Mouse (Mus musculus) MEL-GATA-1-ER (cell line): ENCODE results near the gene Gm49337.

Source experiments
- DNase-seq: peaks from one replicate; pipeline ENCODE4 v3.0.0-alpha.2; 2012; ENCODE audit warnings: low read depth; ENCODE audit errors: extremely low read depth

Gm49337 gene

GRCm38 (mm10) chr4:116173072-116173471 lies at the start of gene Gm49337, which contains the start of gene 1700042G07Rik:
Gm49337 (plus strand) TSS chr4:116173384.
1700042G07Rik (plus strand) TSS chr4:116173372.
- no peak for DNase-seq

- peak; percentile 96 for DNase-seq
Observed at GRCm38 (mm10) chr4:116123602-116124519, 49.3 kb upstream of the Gm49337 start, which contains the start of the genes Rad54l and Pomgnt1. Rad54l (minus strand) TSS chr4:116123690. Pomgnt1 (plus strand) TSS chr4:116123840.

- DNase-seq, result no peak
Observed at GRCm38 (mm10) chr4:116125803-116126386, 47.3 kb upstream of the Gm49337 start.

GRCm38 (mm10) chr4:116127956-116128355 lies 45.2 kb upstream of the Gm49337 start:
- DNase-seq, result no peak

- no peak for DNase-seq
Observed at GRCm38 (mm10) chr4:116133126-116133525, 40.1 kb upstream of the Gm49337 start.

GRCm38 (mm10) chr4:116134990-116135389 lies 38.2 kb upstream of the Gm49337 start:
- DNase-seq, result no peak

- no peak for DNase-seq
Observed at GRCm38 (mm10) chr4:116137421-116137996, 35.7 kb upstream of the Gm49337 start.

- no peak for DNase-seq
Observed at GRCm38 (mm10) chr4:116140801-116141574, 32.2 kb upstream of the Gm49337 start.

GRCm38 (mm10) chr4:116141736-116142135 lies 31.4 kb upstream of the Gm49337 start:
- no peak for DNase-seq

- DNase-seq, result no peak
Observed at GRCm38 (mm10) chr4:116142269-116142668, 30.9 kb upstream of the Gm49337 start.

GRCm38 (mm10) chr4:116143317-116143811 lies 29.8 kb upstream of the Gm49337 start:
- no peak for DNase-seq

GRCm38 (mm10) chr4:116143891-116144717 lies 29.1 kb upstream of the Gm49337 start:
- DNase-seq, result no peak

- DNase-seq, result no peak
Observed at GRCm38 (mm10) chr4:116149812-116150155, 23.4 kb upstream of the Gm49337 start.

GRCm38 (mm10) chr4:116150156-116150861 lies 22.9 kb upstream of the Gm49337 start:
- no peak for DNase-seq

- no peak for DNase-seq
Observed at GRCm38 (mm10) chr4:116150862-116151221, 22.3 kb upstream of the Gm49337 start.

GRCm38 (mm10) chr4:116151238-116151637 lies 21.9 kb upstream of the Gm49337 start, which contains the start of gene Lurap1:
Lurap1 (minus strand) TSS chr4:116151338.
- no peak for DNase-seq

- no peak for DNase-seq
Observed at GRCm38 (mm10) chr4:116152702-116153101, 20.5 kb upstream of the Gm49337 start.

GRCm38 (mm10) chr4:116157882-116158281 lies 15.3 kb upstream of the Gm49337 start:
- DNase-seq, result no peak

GRCm38 (mm10) chr4:116159912-116160311 lies 13.3 kb upstream of the Gm49337 start:
- DNase-seq, result no peak

GRCm38 (mm10) chr4:116160769-116161168 lies 12.4 kb upstream of the Gm49337 start:
- no peak for DNase-seq
